Mouse (Mus musculus) hindbrain, embryonic 14.5 days (tissue): Measurements from ENCODE around the gene Mark3. TPM values are rescaled to one million over a fixed set of nuclear protein-coding genes. Genes with fewer than 3 reads are reported as not detected.
"Not testable (repeated sequence)": the region's sequence is repeated elsewhere in the genome, so short reads cannot be mapped to it uniquely, and the experiment has no call there.

Source experiments
- ATAC-seq: fragments of 200-750 bp; cut with Nextera tagmentation; 2 replicates; pipeline ENCODE4 v1.8.0; 2017; ENCODE audit warnings: moderate number of reproducible peaks, mild to moderate bottlenecking, moderate TSS enrichment, moderate library complexity; ENCODE audit not compliant: low FRiP score
- DNase-seq: peaks from one replicate; pipeline ENCODE4 v3.0.0-alpha.2; 2015; ENCODE audit warnings: low spot score
- H3K27ac ChIP-seq: fragments of 300-500 bp; sonication (generic); 2 replicates; pipeline ENCODE4 v1.5.1; 2014; ENCODE audit warnings: mild to moderate bottlenecking, moderate library complexity
- H3K27me3 ChIP-seq: fragments of 300-500 bp; sonication (generic); 2 replicates; pipeline ENCODE4 v1.6.1; 2014; ENCODE audit warnings: mild to moderate bottlenecking, low read length, mixed read lengths; ENCODE audit not compliant: control insufficient read depth, insufficient read depth
- H3K36me3 ChIP-seq: fragments of 300-500 bp; sonication (generic); replicated peaks from 2 replicates; pipeline ENCODE4 v1.6.1; 2014; ENCODE audit not compliant: control insufficient read depth, insufficient read depth
- H3K4me1 ChIP-seq: fragments of 300-500 bp; sonication (generic); replicated peaks from 2 replicates; pipeline ENCODE4 v1.6.1; 2014; ENCODE audit warnings: antibody characterized with exemption, low read length, mixed read lengths; ENCODE audit not compliant: control insufficient read depth, insufficient read depth
- H3K4me2 ChIP-seq: fragments of 300-500 bp; sonication (generic); replicated peaks from 2 replicates; pipeline ENCODE4 v1.6.1; 2014; ENCODE audit warnings: mild to moderate bottlenecking, moderate library complexity
- H3K4me3 ChIP-seq: fragments of 300-500 bp; sonication (generic); replicated peaks from 2 replicates; pipeline ENCODE4 v1.5.1; 2014; ENCODE audit warnings: mild to moderate bottlenecking, low read length
- H3K9ac ChIP-seq: fragments of 300-500 bp; sonication (generic); 2 replicates; pipeline ENCODE4 v1.6.1; 2014
- H3K9me3 ChIP-seq: fragments of 300-500 bp; sonication (generic); 2 replicates; pipeline ENCODE4 v1.6.1; 2016; ENCODE audit warnings: low read length; ENCODE audit not compliant: control insufficient read depth
- WGBS: fragments of 180-500 bp; shearing (Covaris S2); extraction: QIAGEN DNeasy Blood & Tissue Kit; methylation state at CpG from one replicate; pipeline ENCODE4 v1.1.7; 2014; 5-methylcytosine and 5-hydroxymethylcytosine counted together
- polyA plus RNA-seq: library from polyadenylated mRNA; unstranded; fragments of >200 nt; fragmentation: Nextera tagmentation; extraction: Ambion mirVana; gene quantifications from 2 replicates; pipeline ENCODE4 v1.2.1, GENCODE M21; 2014

Mark3 gene
- polyA plus RNA-seq, 1 experiment from 2014 or later: 76.4 TPM

- no peak overlapping the region for H3K4me3 ChIP-seq
- 92% methylated on average over 11 of the region's 11 CpGs for WGBS
- DNase-seq: no peak
- H3K9ac ChIP-seq: no peak overlapping the region
- H3K27me3 ChIP-seq: no peaks in the 10 kb centered on the region
- no peaks in the 10 kb centered on the region for H3K9me3 ChIP-seq
- no peaks in the 10 kb centered on the region for H3K4me1 ChIP-seq
- no peak overlapping the region for H3K4me2 ChIP-seq
- H3K36me3 ChIP-seq: peaks cover 88% of the 10 kb centered on the region
- no peak overlapping the region for H3K27ac ChIP-seq
- no peak for ATAC-seq
Observed at GRCm38 (mm10) chr12:111655695-111656094, 81.4 kb downstream of the Mark3 start.

- no peak overlapping the region for H3K4me3 ChIP-seq
- peaks cover 57% of the 10 kb centered on the region for H3K36me3 ChIP-seq
- no peaks in the 10 kb centered on the region for H3K4me1 ChIP-seq
- ATAC-seq (no peak), DNase-seq (no peak)
- H3K4me2 ChIP-seq: no peak overlapping the region
- 96% methylated on average over 4 of the region's 4 CpGs for WGBS
- H3K27me3 ChIP-seq: no peaks in the 10 kb centered on the region
- no peak overlapping the region for H3K27ac ChIP-seq
- H3K9ac ChIP-seq: no peak overlapping the region
- no peaks in the 10 kb centered on the region for H3K9me3 ChIP-seq
Observed at GRCm38 (mm10) chr12:111659331-111659730, 85.0 kb downstream of the Mark3 start.

- DNase-seq (no peak), ATAC-seq (no peak)
- no peaks in the 10 kb centered on the region for H3K4me1 ChIP-seq
- H3K4me2 ChIP-seq: no peak overlapping the region
- peaks cover 44% of the 10 kb centered on the region for H3K36me3 ChIP-seq
- H3K4me3 ChIP-seq: no peak overlapping the region
- H3K9ac ChIP-seq: no peak overlapping the region
- no peaks in the 10 kb centered on the region for H3K9me3 ChIP-seq
- 90% methylated on average over 1 of the region's 1 CpGs for WGBS
- no peak overlapping the region for H3K27ac ChIP-seq
- H3K27me3 ChIP-seq: no peaks in the 10 kb centered on the region
Observed at GRCm38 (mm10) chr12:111660628-111661027, 86.3 kb downstream of the Mark3 start.

GRCm38 (mm10) chr12:111661554-111661953, 87.2 kb downstream of the Mark3 start:
- H3K27ac ChIP-seq, H3K4me2 ChIP-seq, ATAC-seq, H3K27me3 ChIP-seq, H3K9me3 ChIP-seq, H3K4me3 ChIP-seq, H3K4me1 ChIP-seq, H3K9ac ChIP-seq, DNase-seq: not testable (repeated sequence)
- H3K36me3 ChIP-seq: peaks cover 35% of the 10 kb centered on the region
- WGBS: 98% methylated on average over 11 of the region's 11 CpGs

- Histone ChIP-seq H3K9me3 (no peaks in the 10 kb centered on the region), H3K36me3 (peaks cover 28% of the 10 kb centered on the region), H3K4me1 (peaks cover under 1% of the 10 kb centered on the region), H3K4me3 (no peak overlapping the region), H3K27me3 (no peaks in the 10 kb centered on the region), H3K9ac (no peak overlapping the region), H3K27ac (no peak overlapping the region), H3K4me2 (no peak overlapping the region)
- DNase-seq (no peak), ATAC-seq (no peak)
- WGBS: 80% methylated on average over 17 of the region's 17 CpGs
Observed at GRCm38 (mm10) chr12:111663228-111664143, 89.2 kb downstream of the Mark3 start.

GRCm38 (mm10) chr12:111664144-111664634, 89.9 kb downstream of the Mark3 start:
- no peaks in the 10 kb centered on the region for H3K9me3 ChIP-seq
- DNase-seq (no peak), ATAC-seq (no peak)
- peaks cover 8% of the 10 kb centered on the region for H3K4me1 ChIP-seq
- H3K4me3 ChIP-seq: no peak overlapping the region
- H3K4me2 ChIP-seq: no peak overlapping the region
- no peaks in the 10 kb centered on the region for H3K27me3 ChIP-seq
- H3K27ac ChIP-seq: no peak overlapping the region
- H3K9ac ChIP-seq: no peak overlapping the region
- WGBS: 54% methylated on average over 6 of the region's 6 CpGs
- peaks cover 27% of the 10 kb centered on the region for H3K36me3 ChIP-seq

GRCm38 (mm10) chr12:111665041-111665880, 90.9 kb downstream of the Mark3 start:
- H3K27me3 ChIP-seq: no peaks in the 10 kb centered on the region
- no peak overlapping the region for H3K9ac ChIP-seq
- H3K27ac ChIP-seq: no peak overlapping the region
- ATAC-seq (no peak), DNase-seq (no peak)
- no peak overlapping the region for H3K4me2 ChIP-seq
- 86% methylated on average over 13 of the region's 13 CpGs for WGBS
- H3K4me1 ChIP-seq: peaks cover 18% of the 10 kb centered on the region
- peaks cover 29% of the 10 kb centered on the region for H3K36me3 ChIP-seq
- H3K4me3 ChIP-seq: no peak overlapping the region
- no peaks in the 10 kb centered on the region for H3K9me3 ChIP-seq

GRCm38 (mm10) chr12:111666380-111666779, 92.1 kb downstream of the Mark3 start:
- H3K9ac ChIP-seq: no peak overlapping the region
- DNase-seq (no peak), ATAC-seq (no peak)
- H3K4me2 ChIP-seq: no peak overlapping the region
- H3K27ac ChIP-seq: no peak overlapping the region
- no peaks in the 10 kb centered on the region for H3K27me3 ChIP-seq
- WGBS: 80% methylated on average over 13 of the region's 13 CpGs
- H3K4me1 ChIP-seq: peaks cover 22% of the 10 kb centered on the region
- H3K4me3 ChIP-seq: no peak overlapping the region
- no peaks in the 10 kb centered on the region for H3K9me3 ChIP-seq
- H3K36me3 ChIP-seq: peaks cover 29% of the 10 kb centered on the region

GRCm38 (mm10) chr12:111667421-111667820, 93.1 kb downstream of the Mark3 start:
- no peak overlapping the region for H3K27ac ChIP-seq
- no peak overlapping the region for H3K4me2 ChIP-seq
- H3K9ac ChIP-seq: no peak overlapping the region
- ATAC-seq: no peak
- DNase-seq: no peak
- no peaks in the 10 kb centered on the region for H3K9me3 ChIP-seq
- no peaks in the 10 kb centered on the region for H3K27me3 ChIP-seq
- H3K36me3 ChIP-seq: peaks cover 29% of the 10 kb centered on the region
- peaks cover 23% of the 10 kb centered on the region for H3K4me1 ChIP-seq
- WGBS: 90% methylated on average over 5 of the region's 5 CpGs
- no peak overlapping the region for H3K4me3 ChIP-seq
